Mouse (Mus musculus): ENCODE measurements around the gene Krtap4-6.
"Not testable (repeated sequence)": the region's sequence is repeated elsewhere in the genome, so short reads cannot be mapped to it uniquely, and the experiment has no call there.

Krtap4-6 gene

DNA sequence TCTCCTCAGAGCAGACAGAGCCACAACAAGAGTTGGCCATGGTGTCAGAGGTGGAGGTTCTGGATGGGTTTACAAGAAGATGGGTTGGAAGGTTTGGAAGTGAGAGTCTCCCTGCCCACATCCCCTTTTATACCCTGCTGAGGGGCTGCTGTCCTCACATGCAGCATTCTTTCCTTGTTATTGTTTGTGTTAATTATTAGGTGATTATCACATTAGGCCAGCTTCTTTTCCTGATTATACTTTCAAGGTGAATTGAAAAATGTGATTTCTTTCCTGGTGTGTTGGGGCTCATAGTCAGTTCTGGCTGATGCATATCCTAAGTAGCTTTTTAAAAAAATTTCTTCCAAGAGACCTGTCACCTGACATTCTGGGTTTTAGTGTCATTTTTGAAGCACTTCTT, at the start of gene Krtap4-6:
Gene Krtap4-6, minus strand, starts transcription at position 101 of the 400 bp plus-strand sequence.
- no peak for DNase-seq

DNA sequence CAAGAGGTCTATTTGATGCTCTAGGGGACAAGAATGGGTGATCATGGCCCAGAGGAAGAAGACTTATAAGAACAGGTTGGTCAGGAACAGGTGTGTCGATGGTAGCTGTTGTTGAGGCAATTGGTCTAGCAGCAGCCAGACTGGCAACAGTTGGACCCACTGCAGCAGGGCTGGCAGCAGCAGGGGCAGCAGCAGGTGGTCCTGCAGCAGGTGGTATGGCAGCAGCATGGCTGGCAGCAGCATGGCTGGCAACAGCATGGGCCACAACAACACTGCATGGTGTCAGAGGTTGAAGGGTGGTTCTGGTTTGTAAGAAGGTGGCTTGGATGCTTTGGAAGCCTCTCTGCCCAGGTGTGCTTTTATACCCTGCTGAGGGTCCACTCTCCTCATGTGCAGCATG, 24.7 kb upstream of the Krtap4-6 start, which contains the start of gene Gm14190:
Gene Gm14190, minus strand, starts transcription at position 278 of the 400 bp plus-strand sequence.
- DNase-seq, result no peak

- not testable (repeated sequence) for DNase-seq
Measured at GRCm38 (mm10) chr11:99685235-99685634, 19.5 kb upstream of the Krtap4-6 start.

- DNase-seq, result no peak
Measured at GRCm38 (mm10) chr11:99683481-99683880, 17.7 kb upstream of the Krtap4-6 start.

DNA sequence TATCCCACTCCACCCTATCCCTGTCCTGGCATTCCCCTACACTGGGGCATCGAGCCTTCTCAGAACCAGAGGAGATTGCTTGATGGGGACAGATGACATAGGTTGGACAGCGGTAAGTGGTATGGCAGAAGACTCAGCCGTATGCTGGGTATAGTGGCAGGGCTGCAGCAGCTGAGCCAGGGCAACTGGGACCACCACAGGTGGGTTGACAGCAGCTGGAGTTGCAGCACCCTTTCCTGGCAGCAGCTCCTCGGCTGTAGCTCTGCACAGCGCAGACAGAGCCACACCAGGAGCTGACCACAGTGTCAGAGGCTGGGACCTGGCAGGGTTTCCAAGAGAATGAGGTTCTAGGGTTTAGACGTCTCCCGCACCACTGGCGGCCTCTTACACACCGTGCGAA, 3.0 kb downstream of the Krtap4-6 start:
- no peak for DNase-seq

DNA sequence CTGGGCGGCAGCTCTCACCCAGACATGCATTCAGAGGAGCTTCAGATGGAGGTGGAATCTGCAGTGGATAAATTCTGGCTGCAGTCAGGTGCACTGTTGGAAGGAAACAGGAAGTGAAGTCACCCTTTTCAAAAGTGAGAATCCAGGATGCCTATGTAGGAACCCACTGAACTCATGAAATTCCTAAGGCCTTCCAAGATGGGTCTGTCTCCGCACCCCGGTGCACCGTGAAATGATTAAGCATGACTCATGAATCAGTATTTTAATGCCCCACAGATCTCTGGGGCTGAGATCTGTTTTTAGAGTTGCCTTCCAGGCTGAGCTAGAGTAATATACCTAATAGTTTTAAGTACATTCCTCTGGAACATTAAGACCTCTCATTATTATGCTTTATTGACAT, 6.5 kb downstream of the Krtap4-6 start:
- DNase-seq, result no peak

GRCm38 (mm10) chr11:99658467-99659010, 7.2 kb downstream of the Krtap4-6 start, which contains the start of gene Gm11563:
Gm11563 (minus strand) TSS chr11:99658960.
- not testable (repeated sequence) for DNase-seq

GRCm38 (mm10) chr11:99657051-99657450, 8.7 kb downstream of the Krtap4-6 start:
- no peak for DNase-seq

DNA sequence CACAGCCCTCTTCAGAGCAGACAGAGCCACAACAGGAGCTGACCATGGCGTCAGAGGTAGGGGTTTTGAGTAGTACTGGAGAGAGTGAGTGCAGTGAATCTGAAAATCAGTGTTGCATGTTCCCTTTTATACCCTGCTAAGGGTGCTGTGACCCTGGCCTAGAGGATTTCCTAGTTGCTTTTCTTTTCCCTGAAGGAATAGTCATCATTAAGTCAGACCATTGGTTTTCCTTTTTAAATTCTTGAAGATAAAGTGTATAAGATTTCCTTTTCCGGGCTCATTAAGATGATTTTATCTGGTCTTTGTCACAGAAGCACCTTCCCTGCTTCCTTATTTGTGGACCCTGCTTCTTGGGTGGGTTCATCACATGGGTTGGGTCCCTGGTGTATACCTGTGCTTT, 15.6 kb downstream of the Krtap4-6 start, which contains the start of gene Gm11555:
Gene Gm11555, minus strand, starts transcription at position 101 of the 400 bp plus-strand sequence.
- DNase-seq, result no peak

DNA sequence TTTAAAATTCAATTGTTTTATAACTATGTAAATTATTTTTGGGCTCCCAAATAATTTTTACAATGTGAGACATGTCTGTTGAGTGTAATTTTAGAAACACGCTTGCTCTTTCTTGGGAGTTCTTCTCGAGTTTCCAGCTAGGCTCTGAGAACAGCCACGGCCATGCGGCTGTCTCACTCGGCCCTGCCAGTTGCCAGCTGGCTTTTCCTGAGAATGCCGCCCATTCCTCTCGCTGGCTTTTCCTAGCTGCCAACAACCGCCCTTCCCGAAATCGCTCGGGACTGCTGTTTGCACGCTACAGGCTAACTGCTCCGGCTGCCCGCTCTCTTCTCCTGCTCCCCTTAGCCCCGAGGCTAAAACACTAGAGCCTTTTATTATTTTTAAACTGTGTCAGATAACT, 19.3 kb downstream of the Krtap4-6 start:
- no peak for DNase-seq

DNA sequence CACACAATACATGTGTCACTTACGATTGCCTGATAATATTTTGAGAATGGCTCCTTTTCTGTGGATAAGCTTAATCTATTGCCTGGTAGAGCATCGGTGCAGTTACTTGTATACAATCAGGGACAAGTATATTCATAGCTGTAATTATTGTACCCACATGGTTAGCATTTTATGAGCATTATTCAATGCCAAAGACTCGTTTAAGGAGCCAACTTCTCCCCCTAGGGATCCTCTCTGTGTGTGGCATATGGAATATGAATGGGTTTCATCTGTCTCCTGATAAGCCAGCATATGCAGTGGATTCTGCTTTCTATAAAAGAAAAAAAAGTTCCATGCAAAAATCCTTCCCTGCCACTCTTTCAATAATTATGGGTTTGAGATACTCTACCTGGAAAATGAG, 21.4 kb downstream of the Krtap4-6 start:
- DNase-seq, result peak; percentile 20

DNA sequence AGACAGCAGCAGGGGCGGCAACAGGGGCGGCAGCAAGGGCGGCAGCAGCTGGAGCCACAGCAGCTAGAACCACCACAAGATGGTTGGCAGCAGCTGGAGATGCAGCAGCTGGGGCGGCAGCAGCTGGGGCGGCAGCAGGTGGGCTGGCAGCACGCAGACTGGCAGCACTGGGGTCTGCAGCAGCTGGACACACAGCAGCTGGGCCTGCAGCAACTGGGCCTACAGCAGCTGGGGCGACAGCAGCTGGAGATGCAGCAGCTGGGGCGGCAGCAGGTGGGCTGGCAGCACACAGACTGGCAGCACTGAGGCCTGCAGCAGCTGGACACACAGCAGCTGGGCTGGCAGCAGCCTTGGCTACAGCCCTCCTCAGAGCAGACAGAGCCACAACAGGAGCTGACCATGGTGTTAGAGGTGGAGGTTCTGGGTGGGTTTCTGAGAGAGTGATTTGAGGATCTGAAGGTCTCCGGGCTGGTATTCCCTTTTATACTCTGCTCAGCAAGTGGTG, 22.1 kb downstream of the Krtap4-6 start, which contains the start of gene Krtap4-7:
Gene Krtap4-7, minus strand, starts transcription at position 455 of the 505 bp plus-strand sequence.
- DNase-seq, result not testable (repeated sequence)

GRCm38 (mm10) chr11:99640926-99641325, 24.8 kb downstream of the Krtap4-6 start:
- DNase-seq, result no peak

GRCm38 (mm10) chr11:99637086-99637485, 28.7 kb downstream of the Krtap4-6 start:
- DNase-seq, result no peak

GRCm38 (mm10) chr11:99634653-99635134, 31.1 kb downstream of the Krtap4-6 start, which contains the start of gene Krtap4-2:
Krtap4-2 (minus strand) TSS chr11:99635084.
- no peak for DNase-seq

- DNase-seq, result no peak
Measured at GRCm38 (mm10) chr11:99633293-99633692, 32.5 kb downstream of the Krtap4-6 start.

GRCm38 (mm10) chr11:99630890-99631289, 34.9 kb downstream of the Krtap4-6 start:
- DNase-seq, result no peak

DNA sequence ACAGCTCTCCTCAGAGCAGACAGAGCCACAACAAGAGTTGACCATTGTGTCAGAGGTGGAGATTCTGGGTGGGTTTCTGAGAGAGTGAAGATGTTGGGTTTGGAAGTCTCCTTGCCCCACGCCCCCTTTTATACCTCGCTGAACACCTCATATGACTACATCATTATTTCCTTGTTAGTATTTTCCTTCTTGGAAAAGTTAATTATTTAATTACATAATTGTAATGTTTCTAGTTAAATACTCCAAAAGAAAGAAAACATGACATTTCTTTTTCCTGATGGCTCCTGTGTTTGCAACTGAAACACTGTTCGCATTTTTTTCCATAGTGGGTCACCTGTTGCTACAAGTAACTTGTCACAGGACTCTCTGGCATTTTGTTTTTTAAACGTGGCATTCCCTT, 37.6 kb downstream of the Krtap4-6 start, which contains the start of gene Krtap4-1:
Gene Krtap4-1, minus strand, starts transcription at position 101 of the 400 bp plus-strand sequence.
- DNase-seq, result no peak

GRCm38 (mm10) chr11:99620335-99620734, 45.4 kb downstream of the Krtap4-6 start, which contains the start of gene Gm11562:
Gm11562 (minus strand) TSS chr11:99620435.
- no peak for DNase-seq

Data from layer of hippocampus, adult 9-11 months (tissue).